Mouse (Mus musculus) testis, adult 2 months (tissue): ENCODE measurements around the gene Sergef. TPM values are rescaled to one million over a fixed set of nuclear protein-coding genes. Genes with fewer than 3 reads are reported as not detected.

Source experiments
- H3K27ac ChIP-seq: fragments of 200-500 bp; 2 replicates; pipeline ENCODE4 v1.5.1; 2012; ENCODE audit warnings: low read depth, low read length; ENCODE audit not compliant: control insufficient read depth, insufficient read depth
- H3K27me3 ChIP-seq: fragments of 200-500 bp; 2 replicates; pipeline ENCODE4 v1.6.1; 2012; ENCODE audit warnings: mild to moderate bottlenecking, low read length, moderate library complexity; ENCODE audit not compliant: control insufficient read depth, insufficient read depth
- H3K36me3 ChIP-seq: fragments of 200-500 bp; 2 replicates; pipeline ENCODE4 v1.6.1; 2012; ENCODE audit warnings: mild to moderate bottlenecking, low read length; ENCODE audit not compliant: control insufficient read depth, insufficient read depth
- H3K4me1 ChIP-seq: fragments of 200-500 bp; 2 replicates; pipeline ENCODE4 v1.6.1; 2012; ENCODE audit warnings: low read length; ENCODE audit not compliant: control insufficient read depth, insufficient read depth
- H3K4me3 ChIP-seq: fragments of 200-500 bp; 2 replicates; pipeline ENCODE4 v1.5.1; 2012; ENCODE audit warnings: low read depth, mild to moderate bottlenecking, low read length, moderate library complexity, mixed read lengths; ENCODE audit not compliant: control insufficient read depth
- CTCF ChIP-seq: fragments of 200-500 bp; IDR thresholded peaks from 2 replicates; pipeline ENCODE4 v1.5.1; 2012; ENCODE audit warnings: low read depth, mild to moderate bottlenecking, inconsistent platforms, low read length, moderate library complexity; ENCODE audit not compliant: control insufficient read depth, insufficient read depth, insufficient replicate concordance
- POLR2A ChIP-seq: fragments of 200-500 bp; IDR thresholded peaks from 2 replicates; pipeline ENCODE4 v1.6.1; 2012; ENCODE audit warnings: low read depth, mild to moderate bottlenecking, inconsistent platforms, low read length, moderate library complexity; ENCODE audit not compliant: control insufficient read depth
- polyA plus RNA-seq: library from polyadenylated mRNA; depleted of rRNA; stranded (reverse); fragments of >200 nt; gene quantifications from 2 replicates; pipeline ENCODE4 v1.2.3, GENCODE M21; 2012

Sergef gene
- polyA plus RNA-seq, 1 experiment, result 7.7 TPM

DNA sequence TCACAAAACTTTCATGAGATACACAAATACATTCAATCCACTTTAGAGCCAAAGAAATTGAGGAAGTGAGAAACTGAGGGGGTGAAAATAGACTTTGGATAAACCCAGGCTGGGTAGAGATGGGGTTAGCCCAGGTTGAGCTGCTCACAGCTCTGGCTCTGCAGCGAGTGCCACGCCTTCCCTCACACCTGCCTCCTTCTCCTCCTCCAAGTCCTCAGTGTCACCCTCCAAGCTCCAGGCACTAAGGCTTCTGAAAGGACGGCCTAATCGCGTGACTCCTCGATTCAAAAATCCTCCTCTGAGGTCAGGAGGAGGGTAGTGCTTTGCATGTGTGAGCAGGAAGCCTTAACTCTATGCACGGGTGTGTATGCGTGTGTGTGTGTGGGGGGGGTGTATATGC is 176.5 kb downstream of the Sergef start:
- no peaks in the 10 kb centered on the region for H3K36me3 ChIP-seq
- no peak for TF ChIP-seq POLR2A
- no peak for TF ChIP-seq CTCF
- no peak overlapping the region for H3K27ac ChIP-seq
- no peaks in the 10 kb centered on the region for H3K4me1 ChIP-seq
- H3K4me3 ChIP-seq, result no peak overlapping the region
- no peaks in the 10 kb centered on the region for H3K27me3 ChIP-seq

DNA sequence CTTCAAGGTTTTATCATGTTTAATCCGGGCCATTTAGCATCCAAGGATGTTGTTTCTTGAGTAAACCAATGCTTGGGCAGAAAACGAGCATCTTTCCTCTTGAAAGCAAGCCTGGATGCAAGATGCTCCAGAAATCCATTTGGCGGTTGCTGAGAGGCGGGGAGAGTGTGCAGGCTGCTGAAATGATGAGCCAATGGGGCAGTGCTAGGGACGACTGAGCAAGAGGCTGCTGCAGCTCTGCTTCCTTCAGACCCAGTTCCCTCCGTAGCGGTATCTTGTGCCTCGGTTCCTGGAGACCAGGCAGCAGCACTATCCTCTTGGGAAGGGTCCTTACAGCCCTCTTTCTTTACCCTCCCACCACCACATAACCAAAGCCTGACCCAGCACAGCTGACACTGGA is 177.3 kb downstream of the Sergef start:
- no peak overlapping the region for H3K27ac ChIP-seq
- H3K4me3 ChIP-seq, result no peak overlapping the region
- H3K4me1 ChIP-seq, result no peaks in the 10 kb centered on the region
- no peaks in the 10 kb centered on the region for H3K27me3 ChIP-seq
- H3K36me3 ChIP-seq, result no peaks in the 10 kb centered on the region
- no peak for TF ChIP-seq CTCF
- no peak for TF ChIP-seq POLR2A

- H3K4me1 ChIP-seq, result no peaks in the 10 kb centered on the region
- no peak for TF ChIP-seq POLR2A
- TF ChIP-seq CTCF, result no peak
- H3K27ac ChIP-seq, result no peak overlapping the region
- no peak overlapping the region for H3K4me3 ChIP-seq
- H3K36me3 ChIP-seq, result no peaks in the 10 kb centered on the region
- no peaks in the 10 kb centered on the region for H3K27me3 ChIP-seq
Observed at GRCm38 (mm10) chr7:46459605-46460245, 179.9 kb downstream of the Sergef start.

DNA sequence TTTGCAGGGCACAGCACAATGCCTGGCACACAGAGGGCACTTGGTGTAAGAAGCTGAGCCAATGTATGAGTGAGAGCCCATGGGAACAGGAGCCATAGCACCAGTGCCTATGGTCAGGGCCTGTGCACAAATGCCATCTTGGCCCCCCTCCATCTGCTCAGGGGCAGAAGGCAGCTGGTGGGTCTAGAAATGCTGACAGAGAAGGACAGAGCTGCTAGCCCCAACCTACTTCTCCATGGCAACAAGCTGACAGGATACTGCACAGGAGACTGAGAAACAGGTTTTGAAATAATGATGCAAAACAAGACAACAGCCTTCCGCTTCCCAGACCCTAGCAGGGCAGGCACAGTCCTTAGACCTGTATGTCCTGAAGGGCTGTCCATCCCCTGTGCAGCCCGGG is 180.4 kb downstream of the Sergef start:
- TF ChIP-seq CTCF (no peak), POLR2A (no peak)
- no peaks in the 10 kb centered on the region for H3K27me3 ChIP-seq
- no peak overlapping the region for H3K4me3 ChIP-seq
- H3K4me1 ChIP-seq, result no peaks in the 10 kb centered on the region
- H3K27ac ChIP-seq, result no peak overlapping the region
- H3K36me3 ChIP-seq, result no peaks in the 10 kb centered on the region

GRCm38 (mm10) chr7:46457889-46458288 is 181.7 kb downstream of the Sergef start:
- Histone ChIP-seq H3K27me3 (no peaks in the 10 kb centered on the region), H3K4me1 (no peaks in the 10 kb centered on the region), H3K27ac (no peak overlapping the region), H3K36me3 (no peaks in the 10 kb centered on the region), H3K4me3 (no peak overlapping the region)
- TF ChIP-seq POLR2A, result no peak
- TF ChIP-seq CTCF, result no peak

DNA sequence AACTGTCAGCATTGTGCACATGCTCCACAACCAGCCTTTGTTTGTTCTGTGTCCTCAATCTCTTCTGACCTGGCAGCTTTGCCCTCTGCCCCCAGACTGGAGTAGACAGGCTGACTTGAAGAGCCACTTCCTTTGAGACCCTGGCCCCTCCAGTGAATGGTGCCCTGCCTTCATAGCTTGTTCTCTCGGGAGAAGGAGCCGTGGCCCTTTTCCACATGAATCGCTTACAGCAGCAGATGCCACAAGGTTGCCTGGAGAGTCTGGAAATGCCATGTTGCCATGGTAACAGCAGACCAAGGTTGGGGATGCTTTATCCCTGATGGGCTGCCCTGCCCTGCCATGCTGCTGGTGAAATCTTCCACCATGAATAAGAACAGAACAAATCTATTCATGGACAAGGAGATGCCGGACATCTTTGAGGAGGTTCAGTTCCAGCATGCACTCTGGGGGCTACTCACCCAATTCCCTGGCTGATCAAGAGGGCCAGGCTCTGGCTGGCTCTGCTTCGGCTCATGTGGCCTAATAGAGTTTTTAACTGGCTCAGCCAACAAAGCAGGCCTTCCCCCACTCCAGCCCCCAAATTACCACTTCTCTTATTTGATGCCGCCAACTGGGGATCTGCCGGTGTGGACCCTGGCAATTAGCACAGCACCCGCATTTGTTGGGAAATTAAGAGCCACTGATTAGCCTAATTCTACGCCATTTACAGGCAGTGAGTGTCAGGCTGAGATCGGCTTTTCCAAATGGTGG is 185.5 kb downstream of the Sergef start:
- TF ChIP-seq CTCF, result no peak
- TF ChIP-seq POLR2A, result no peak
- Histone ChIP-seq H3K4me3 (no peak overlapping the region), H3K27ac (no peak overlapping the region), H3K27me3 (no peaks in the 10 kb centered on the region), H3K36me3 (no peaks in the 10 kb centered on the region), H3K4me1 (no peaks in the 10 kb centered on the region)

DNA sequence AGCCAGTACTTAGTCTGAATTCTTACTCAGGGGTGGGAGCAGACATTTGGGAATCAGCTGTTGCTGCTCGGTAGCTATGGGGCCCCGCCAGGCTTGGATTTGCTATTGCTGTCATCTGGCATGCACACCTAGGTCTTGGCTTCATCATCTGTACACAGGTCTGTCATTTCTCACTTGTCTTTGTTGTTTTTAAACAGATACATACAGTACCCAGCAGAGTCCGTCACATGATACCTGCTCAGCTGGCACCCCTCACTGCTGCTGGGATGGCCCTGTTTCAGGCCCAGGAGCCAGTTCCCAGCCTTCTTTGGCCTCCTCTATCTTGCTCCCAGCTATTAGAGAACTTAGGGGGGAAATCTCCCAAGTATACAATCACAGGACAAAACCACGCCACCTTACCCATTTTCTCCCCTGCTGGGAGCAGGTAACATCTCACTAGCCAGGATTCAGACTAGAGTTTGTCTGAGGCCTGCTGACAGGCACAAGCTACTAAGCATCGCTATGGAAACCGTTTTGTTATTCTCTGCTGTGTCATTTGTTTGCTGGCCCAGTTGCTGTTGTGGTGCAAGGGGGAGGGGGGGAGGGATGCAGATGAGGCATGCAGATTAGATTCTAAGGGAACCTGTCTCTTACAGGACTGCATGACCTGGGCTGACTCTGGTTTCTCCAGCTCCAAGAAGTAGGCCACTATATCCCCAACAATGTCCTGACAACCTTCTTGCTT is 190.5 kb downstream of the Sergef start:
- H3K27me3 ChIP-seq, result no peaks in the 10 kb centered on the region
- H3K4me3 ChIP-seq, result no peak overlapping the region
- no peaks in the 10 kb centered on the region for H3K4me1 ChIP-seq
- TF ChIP-seq POLR2A (no peak), CTCF (no peak)
- no peak overlapping the region for H3K27ac ChIP-seq
- no peaks in the 10 kb centered on the region for H3K36me3 ChIP-seq
